Mouse (Mus musculus) stomach, postnatal 0 days (tissue): Measurements from ENCODE around the gene Tppp3.

Source experiments
- CTCF ChIP-seq: IDR thresholded peaks from 2 replicates; pipeline ENCODE4 v1.5.1; 2016; ENCODE audit warnings: antibody characterized with exemption, low read depth, mild to moderate bottlenecking, moderate library complexity
- EP300 ChIP-seq: optimal IDR thresholded peaks from 2 replicates; pipeline ENCODE3; 2016; ENCODE audit warnings: antibody characterized with exemption

- TF ChIP-seq CTCF: no peak
- TF ChIP-seq EP300: no peak
These were observed 23.2 kb upstream of the Tppp3 start for GRCm38 (mm10) chr8:105494566-105494965.
